ENCODE assay signal across 26 mouse cellular contexts in the genomic region with DNA sequence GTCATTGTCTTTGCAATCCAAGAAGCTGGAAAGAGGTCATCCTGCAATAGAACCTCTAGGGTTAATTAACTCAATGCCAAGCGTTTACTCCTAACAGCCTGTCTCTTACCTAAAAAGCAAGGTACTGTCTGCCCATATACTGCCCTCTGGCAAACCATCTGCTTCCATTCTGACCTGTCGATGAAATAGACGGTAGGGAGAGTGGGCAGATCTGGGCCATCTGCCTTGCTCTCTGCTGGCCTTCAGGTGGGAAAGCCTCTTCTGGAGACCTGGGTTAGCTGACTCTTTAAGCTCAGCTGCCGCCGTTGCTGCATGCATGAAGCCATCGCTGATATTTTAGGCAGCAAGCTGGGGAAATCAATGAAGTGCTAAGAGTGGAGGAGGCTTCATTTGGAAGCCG.
"Had no signal": no experiment of that assay in that cellular context is flagged by ENCODE, and none has a peak within 500 bp of the region (broad histone marks: within the 10 kb centered on the region; RNA-seq: fewer than 3 reads in every experiment).

No protein-coding gene starts in this region.

- H3K36me3 ChIP-seq: heart, embryonic 13.5 days; heart, embryonic 15.5 days; hindbrain, embryonic 13.5 days; hindbrain, embryonic 15.5 days; kidney, embryonic 15.5 days; limb, embryonic 13.5 days; limb, embryonic 15.5 days; liver, embryonic 12.5 days had no signal

- ATAC-seq: intestine, embryonic 16.5 days; liver, embryonic 12.5 days had no signal

- H3K4me2 ChIP-seq: heart, embryonic 11.5 days; heart, embryonic 13.5 days; heart, embryonic 15.5 days; hindbrain, embryonic 13.5 days; hindbrain, embryonic 15.5 days; kidney, embryonic 15.5 days; limb, embryonic 13.5 days; limb, embryonic 15.5 days; liver, embryonic 12.5 days had no signal

- H3K27me3 ChIP-seq: heart, embryonic 15.5 days; hindbrain, embryonic 15.5 days had no signal

- H3K4me3 ChIP-seq: heart, adult 2 months; heart, embryonic 13.5 days; heart, embryonic 15.5 days; hindbrain, embryonic 13.5 days; hindbrain, embryonic 15.5 days; kidney, embryonic 15.5 days; limb, embryonic 13.5 days; limb, embryonic 15.5 days; liver, embryonic 12.5 days had no signal

- H3K27ac ChIP-seq: heart, adult 2 months; heart, embryonic 13.5 days; heart, embryonic 15.5 days; hindbrain, embryonic 13.5 days; hindbrain, embryonic 15.5 days; kidney, embryonic 15.5 days; kidney, postnatal 0 days; limb, embryonic 13.5 days; limb, embryonic 15.5 days; liver, embryonic 12.5 days; liver, embryonic 14.5 days had no signal

- H3K9ac ChIP-seq: heart, embryonic 13.5 days; heart, embryonic 15.5 days; hindbrain, embryonic 13.5 days; hindbrain, embryonic 15.5 days; kidney, embryonic 15.5 days; limb, embryonic 13.5 days; limb, embryonic 15.5 days; liver, embryonic 12.5 days; liver, embryonic 14.5 days had no signal

- DNase-seq: gastrocnemius, postnatal 14 days; gastrocnemius, postnatal 36 days; heart, adult 11 months; heart, adult 2 months; heart, postnatal 14 days; heart, postnatal 36 days; kidney, adult 11 months; kidney, adult 2 months; kidney, adult 9 months; kidney, postnatal 14 days; kidney, postnatal 36 days; layer of hippocampus, adult 9-11 months; layer of hippocampus, postnatal 36 days; left cerebral cortex, postnatal 4 days had no signal

- H3K4me1 ChIP-seq: liver, embryonic 12.5 days had no signal

- H3K9me3 ChIP-seq: hindbrain, embryonic 15.5 days; limb, embryonic 15.5 days had no signal
